Mouse (Mus musculus) ZHBTc4 (cell line): Measurements from ENCODE around the gene Max.

Experiments used
- DNase-seq: peaks from one replicate; pipeline ENCODE4 v3.0.0-alpha.2; 2011; ENCODE audit warnings: low read depth, low spot score

Max gene

GRCm38 (mm10) chr12:76961932-76962891 is at the start of gene Max:
TSS of gene Max (minus strand) at chr12:76962201.
- peak; percentile 100 for DNase-seq

GRCm38 (mm10) chr12:77011092-77011720 is 49.2 kb upstream of the Max start:
- peak; percentile 70 for DNase-seq

GRCm38 (mm10) chr12:77009202-77010030 is 47.4 kb upstream of the Max start:
- DNase-seq, result peak; percentile 28

- no peak for DNase-seq
Observed at GRCm38 (mm10) chr12:77004893-77005292, 42.9 kb upstream of the Max start.

- no peak for DNase-seq
Observed at GRCm38 (mm10) chr12:77002551-77003228, 40.7 kb upstream of the Max start.

GRCm38 (mm10) chr12:77001312-77001711 is 39.3 kb upstream of the Max start:
- no peak for DNase-seq

- peak; percentile 32 for DNase-seq
Observed at GRCm38 (mm10) chr12:77000705-77001284, 38.8 kb upstream of the Max start.

- DNase-seq, result peak; percentile 79
Observed at GRCm38 (mm10) chr12:77000096-77000704, 38.2 kb upstream of the Max start.

- DNase-seq, result peak; percentile 64
Observed at GRCm38 (mm10) chr12:76994766-76995165, 32.8 kb upstream of the Max start.

GRCm38 (mm10) chr12:76992891-76993529 is 31.0 kb upstream of the Max start:
- DNase-seq, result no peak

- DNase-seq, result no peak
Observed at GRCm38 (mm10) chr12:76982818-76983471, 20.9 kb upstream of the Max start.

GRCm38 (mm10) chr12:76979530-76979929 is 17.5 kb upstream of the Max start:
- no peak for DNase-seq

GRCm38 (mm10) chr12:76972669-76973068 is 10.7 kb upstream of the Max start:
- no peak for DNase-seq

GRCm38 (mm10) chr12:76972241-76972640 is 10.2 kb upstream of the Max start:
- DNase-seq, result no peak

GRCm38 (mm10) chr12:76971642-76972221 is 9.7 kb upstream of the Max start:
- DNase-seq, result no peak

- peak; percentile 87 for DNase-seq
Observed at GRCm38 (mm10) chr12:76965876-76966275, 3.9 kb upstream of the Max start.

GRCm38 (mm10) chr12:76965089-76965488 is 3.1 kb upstream of the Max start:
- peak; percentile 97 for DNase-seq

- peak; percentile 38 for DNase-seq
Observed at GRCm38 (mm10) chr12:76961052-76961931, 709 bp downstream of the Max start.
